Mouse (Mus musculus) adrenal gland (tissue): ENCODE measurements around the gene Trpc3.
"Not testable (repeated sequence)": the region's sequence is repeated elsewhere in the genome, so short reads cannot be mapped to it uniquely, and the experiment has no call there.

ENCODE experiments used
- intact Hi-C: fragments of 180-260 bp; cut with DNase I; formaldehyde crosslinking; loops from one replicate; pipeline ENCODE4 v1.15.1; 2025

The Trpc3 gene

DNA sequence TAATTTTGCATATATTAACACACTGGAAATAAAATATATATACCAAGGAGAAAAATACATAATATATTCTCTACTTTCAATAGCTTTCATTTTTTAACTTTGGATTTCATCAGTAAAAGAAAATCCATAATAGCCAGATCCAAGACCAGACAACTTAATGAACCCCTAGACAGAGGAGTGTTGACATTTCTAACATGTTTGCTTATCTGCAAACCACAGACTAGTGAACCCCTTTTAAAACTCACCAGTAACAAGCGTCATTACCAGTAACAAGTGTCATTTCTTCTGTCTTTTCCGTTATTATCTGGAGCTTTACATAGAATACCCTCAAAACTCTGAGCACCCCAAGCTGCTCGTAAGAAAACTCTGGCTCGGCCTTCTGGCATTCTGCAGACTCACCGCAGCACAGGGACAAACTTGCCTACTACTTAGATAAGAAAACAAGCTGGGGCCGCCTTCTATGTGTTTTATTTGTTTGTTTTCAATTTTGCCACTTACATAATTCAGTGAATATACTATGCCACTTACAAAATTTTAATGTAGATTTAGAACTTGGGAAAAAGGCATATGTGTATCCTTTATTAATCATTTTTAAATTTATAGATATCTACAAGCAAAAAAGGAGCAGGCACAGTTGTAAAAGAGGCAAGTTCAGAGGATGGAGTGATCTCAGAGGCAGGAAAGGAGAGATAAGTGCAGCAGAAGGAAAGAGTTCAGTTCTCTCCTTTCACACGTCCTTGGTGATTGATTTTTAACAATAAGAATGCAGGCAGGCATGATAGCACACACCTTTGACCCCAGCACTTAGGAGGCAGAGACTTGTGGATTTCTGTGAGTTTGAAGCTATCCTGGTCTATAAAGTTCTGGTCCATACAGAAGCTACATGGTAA lies 83.8 kb downstream of the Trpc3 start:
- intact Hi-C loops, result no loop called here

DNA sequence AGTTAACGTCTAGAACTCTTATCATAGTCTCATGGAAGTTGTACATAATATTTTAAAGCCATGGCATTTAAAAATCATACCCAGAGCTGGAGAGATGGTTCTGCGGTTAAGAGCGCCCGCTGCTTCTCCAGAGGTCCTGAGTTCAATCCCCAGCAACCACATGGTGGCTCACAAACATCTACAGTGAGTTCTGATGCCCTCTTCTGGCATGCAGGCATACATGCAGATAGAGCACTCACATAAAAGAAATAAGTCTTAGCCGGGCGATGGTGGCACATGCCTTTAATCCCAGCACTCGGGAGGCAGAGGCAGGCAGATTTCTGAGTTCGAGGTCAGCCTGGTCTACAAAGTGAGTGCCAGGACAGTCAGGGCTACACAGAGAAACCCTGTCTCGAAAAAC lies 90.2 kb downstream of the Trpc3 start:
- intact Hi-C loops, result not testable (repeated sequence)

- intact Hi-C loops, result no loop called here
Measured at GRCm38 (mm10) chr3:36598811-36599210, 91.2 kb downstream of the Trpc3 start.

DNA sequence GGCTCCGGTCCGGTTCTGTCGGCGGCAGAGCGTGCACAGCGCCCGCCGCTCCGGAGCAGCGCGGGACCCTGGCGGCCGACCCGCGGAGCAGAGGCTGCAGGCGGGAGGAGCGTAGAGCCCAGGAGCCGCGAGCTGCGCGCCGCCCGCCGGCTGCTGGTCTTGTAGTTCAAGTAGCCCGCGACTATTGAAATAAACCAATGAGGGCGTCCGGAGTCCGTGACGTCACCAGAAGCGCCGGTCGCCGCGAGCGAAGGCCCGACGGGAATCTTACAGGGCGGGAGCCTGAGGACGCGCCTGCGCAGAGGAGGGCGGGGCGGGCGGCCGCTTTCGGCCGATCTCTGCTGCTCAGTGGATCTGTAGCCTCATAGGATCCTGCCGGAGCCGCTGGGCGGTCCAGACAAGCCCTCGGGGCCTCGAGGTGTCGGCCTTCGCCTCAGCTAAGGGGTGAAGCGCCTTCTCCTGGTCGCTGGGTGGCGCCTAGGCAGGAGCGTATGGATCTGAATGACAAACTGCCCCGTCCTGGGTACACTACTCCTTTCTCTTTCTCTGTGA lies 118.1 kb downstream of the Trpc3 start, which contains the start of gene Ccna2:
Ccna2 (minus strand) TSS at position 324 of the 552 bp plus-strand sequence.
- intact Hi-C loops, result no loop called here

- intact Hi-C loops, result no loop called here
Measured at GRCm38 (mm10) chr3:36571361-36571826, 118.6 kb downstream of the Trpc3 start.
